Mouse (Mus musculus) midbrain, embryonic 14.5 days (tissue): ENCODE results near the gene Hint2. TPM values are rescaled to one million over a fixed set of nuclear protein-coding genes. Genes with fewer than 3 reads are reported as not detected.
A peak's percentile ranks its signal among the peaks of the same experiment; 100 is the strongest.

Experiments
- ATAC-seq: fragments of 200-750 bp; cut with Nextera tagmentation; 2 replicates; pipeline ENCODE4 v1.8.0; 2017; ENCODE audit warnings: moderate number of reproducible peaks, moderate library complexity; ENCODE audit not compliant: low FRiP score, low TSS enrichment
- DNase-seq: peaks from one replicate; pipeline ENCODE4 v3.0.0-alpha.2; 2015
- H3K27ac ChIP-seq: fragments of 300-500 bp; sonication (generic); replicated peaks from 2 replicates; pipeline ENCODE4 v1.5.1; 2014; ENCODE audit warnings: mild to moderate bottlenecking, low read depth, low read length, moderate library complexity
- H3K27me3 ChIP-seq: fragments of 300-500 bp; sonication (generic); 2 replicates; pipeline ENCODE4 v1.6.1; 2014; ENCODE audit warnings: low read length, control low read depth, mixed read lengths; ENCODE audit not compliant: control insufficient read depth, insufficient read depth
- H3K36me3 ChIP-seq: fragments of 300-500 bp; sonication (generic); 2 replicates; pipeline ENCODE4 v1.6.1; 2014; ENCODE audit warnings: low read length, control low read depth; ENCODE audit not compliant: control insufficient read depth, insufficient read depth
- H3K4me1 ChIP-seq: fragments of 300-500 bp; sonication (generic); 2 replicates; pipeline ENCODE4 v1.6.1; 2014; ENCODE audit warnings: mild to moderate bottlenecking, antibody characterized with exemption, low read length, control low read depth; ENCODE audit not compliant: control insufficient read depth, insufficient read depth
- H3K4me2 ChIP-seq: fragments of 300-500 bp; sonication (generic); 2 replicates; pipeline ENCODE4 v1.6.1; 2014; ENCODE audit warnings: mild to moderate bottlenecking, low read length, moderate library complexity
- H3K4me3 ChIP-seq: fragments of 300-500 bp; sonication (generic); replicated peaks from 2 replicates; pipeline ENCODE4 v1.5.1; 2014; ENCODE audit warnings: low read depth, low read length
- H3K9ac ChIP-seq: fragments of 300-500 bp; sonication (generic); replicated peaks from 2 replicates; pipeline ENCODE4 v1.6.1; 2014; ENCODE audit warnings: mild to moderate bottlenecking, low read length, moderate library complexity
- H3K9me3 ChIP-seq: fragments of 300-500 bp; sonication (generic); 2 replicates; pipeline ENCODE4 v1.6.1; 2016; ENCODE audit warnings: low read length, control low read depth, mixed read lengths; ENCODE audit not compliant: control insufficient read depth
- WGBS: fragments of 180-500 bp; shearing (Covaris S2); extraction: QIAGEN DNeasy Blood & Tissue Kit; methylation state at CpG from one replicate; pipeline ENCODE4 v1.1.7; 2014; 5-methylcytosine and 5-hydroxymethylcytosine counted together
- polyA plus RNA-seq: library from polyadenylated mRNA; unstranded; fragments of >200 nt; fragmentation: Nextera tagmentation; extraction: Ambion mirVana; gene quantifications from 2 replicates; pipeline ENCODE4 v1.2.1, GENCODE M21; 2014

Hint2 gene
- 68.8 and 81.3 TPM in 2 replicates for polyA plus RNA-seq

DNA sequence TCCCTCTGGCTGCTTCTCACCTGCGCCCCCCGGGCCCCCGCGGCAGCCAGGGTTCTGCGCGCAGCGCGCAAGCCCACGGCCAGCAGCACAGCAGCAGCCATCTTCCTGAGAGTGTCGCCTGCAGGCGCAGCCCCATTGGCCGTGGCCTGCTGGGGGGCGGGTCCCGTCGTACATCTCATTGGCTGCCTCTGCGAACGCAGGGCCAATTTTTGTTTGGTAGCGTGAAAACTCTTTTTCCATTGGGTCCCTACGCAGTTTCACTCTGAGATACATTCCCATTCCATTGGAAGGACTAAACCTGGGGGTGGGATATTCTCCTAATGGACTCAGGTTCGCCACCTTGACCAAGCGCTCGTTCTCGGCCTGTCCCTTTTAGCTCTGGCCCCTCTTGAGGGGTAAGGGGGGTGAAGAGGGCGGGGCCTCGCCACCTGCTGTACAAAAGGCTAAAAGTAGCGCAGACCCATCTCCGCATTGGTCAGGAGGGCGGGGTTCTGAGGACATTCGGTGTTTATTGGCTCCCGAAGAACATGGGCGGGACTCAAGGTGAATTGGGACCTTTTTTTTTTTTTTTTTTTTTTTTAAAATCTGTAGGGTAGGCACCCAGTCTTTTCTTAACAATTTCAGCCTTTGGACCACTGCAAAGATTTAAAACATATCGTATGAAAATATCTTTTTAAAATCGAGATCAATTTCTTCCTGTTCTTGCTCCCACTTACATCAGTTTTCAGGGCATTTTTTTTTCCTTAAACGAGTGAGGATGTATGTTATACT is at the start of gene Hint2:
TSS of gene Hint2 (minus strand) at position 128 of the 771 bp plus-strand sequence.
- Histone ChIP-seq H3K4me1 (peaks cover 4% of the 10 kb centered on the region; the same call in 1 of the 2 replicates), H3K9ac (peak within 1 kb of the TSS; percentile 84), H3K4me2 (peak within 1 kb of the TSS; percentile 88), H3K9me3 (no peaks in the 10 kb centered on the region), H3K36me3 (no peaks in the 10 kb centered on the region), H3K4me3 (peak within 1 kb of the TSS; percentile 78), H3K27me3 (no peaks in the 10 kb centered on the region), H3K27ac (peak within 1 kb of the TSS; percentile 92)
- DNase-seq (peak; percentile 98), ATAC-seq (peak; percentile 96)
- under 1% methylated on average over 34 of the region's 34 CpGs for WGBS

GRCm38 (mm10) chr4:43705991-43706390 is 49.7 kb upstream of the Hint2 start:
- Histone ChIP-seq H3K4me3 (no peak overlapping the region), H3K27me3 (no peaks in the 10 kb centered on the region), H3K9ac (no peak overlapping the region), H3K4me1 (no peaks in the 10 kb centered on the region), H3K27ac (no peak overlapping the region), H3K4me2 (no peak overlapping the region), H3K36me3 (no peaks in the 10 kb centered on the region), H3K9me3 (no peaks in the 10 kb centered on the region)
- no peak for DNase-seq
- ATAC-seq = no peak
- 90% methylated on average over 13 of the region's 13 CpGs for WGBS

- ATAC-seq = no peak
- no peak overlapping the region for H3K4me2 ChIP-seq
- H3K9me3 ChIP-seq = no peaks in the 10 kb centered on the region
- 63% methylated on average over 8 of the region's 8 CpGs for WGBS
- H3K4me3 ChIP-seq = no peak overlapping the region
- H3K4me1 ChIP-seq = no peaks in the 10 kb centered on the region
- no peaks in the 10 kb centered on the region for H3K36me3 ChIP-seq
- H3K27ac ChIP-seq = no peak overlapping the region
- no peak overlapping the region for H3K9ac ChIP-seq
- no peaks in the 10 kb centered on the region for H3K27me3 ChIP-seq
- no peak for DNase-seq
These were observed 47.6 kb upstream of the Hint2 start for GRCm38 (mm10) chr4:43703851-43704250.

DNA sequence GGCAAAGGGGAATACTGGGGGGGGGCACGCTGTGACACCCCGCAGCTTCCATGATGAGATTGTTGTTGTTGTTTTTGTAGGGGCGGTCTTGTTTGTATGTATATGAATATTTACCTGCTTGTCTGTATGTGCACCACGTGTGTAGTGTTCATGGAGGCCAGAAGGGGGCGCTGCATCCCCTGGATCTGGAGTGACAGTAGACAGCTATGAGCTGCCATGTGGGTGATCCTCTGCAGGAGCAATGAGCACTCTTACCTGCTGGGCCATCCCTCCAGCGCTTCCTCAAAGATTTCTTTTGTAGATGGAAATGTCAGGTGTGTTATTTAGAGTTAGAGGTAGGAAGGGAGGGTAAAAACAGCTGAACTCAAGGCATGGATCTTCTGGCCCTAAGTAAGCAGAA is 47.2 kb upstream of the Hint2 start:
- no peaks in the 10 kb centered on the region for H3K9me3 ChIP-seq
- no peak overlapping the region for H3K4me2 ChIP-seq
- ATAC-seq = no peak
- no peaks in the 10 kb centered on the region for H3K36me3 ChIP-seq
- H3K27me3 ChIP-seq = no peaks in the 10 kb centered on the region
- WGBS = 80% methylated on average over 6 of the region's 6 CpGs
- DNase-seq = no peak
- H3K4me3 ChIP-seq = no peak overlapping the region
- no peak overlapping the region for H3K9ac ChIP-seq
- no peaks in the 10 kb centered on the region for H3K4me1 ChIP-seq
- no peak overlapping the region for H3K27ac ChIP-seq

DNA sequence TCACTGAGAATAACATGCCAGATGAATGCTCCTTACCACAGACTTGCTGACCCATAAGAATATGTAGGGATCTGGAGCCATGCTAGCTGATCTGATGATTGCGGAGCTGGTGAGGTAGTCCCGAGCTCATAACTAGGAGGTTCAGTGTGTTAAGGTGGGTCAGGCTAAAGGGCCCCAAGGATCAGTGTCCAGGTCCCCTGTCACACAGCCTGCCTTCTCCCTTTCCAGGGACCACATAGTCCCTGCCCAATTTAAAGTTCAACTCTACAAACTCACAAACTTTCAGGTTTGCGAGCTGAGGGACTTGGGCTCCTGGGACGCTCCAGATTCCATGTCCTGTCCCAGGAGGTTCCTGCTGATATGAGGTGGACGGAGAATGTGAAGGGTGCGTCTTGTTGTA is 44.4 kb upstream of the Hint2 start, which contains the start of gene Olfr70:
TSS of gene Olfr70 (minus strand) at position 101 of the 400 bp plus-strand sequence.
- DNase-seq (no peak), ATAC-seq (no peak)
- no peaks in the 10 kb centered on the region for H3K9me3 ChIP-seq
- H3K4me1 ChIP-seq = no peaks in the 10 kb centered on the region
- H3K4me2 ChIP-seq = no peak within 1 kb of the TSS
- no peaks in the 10 kb centered on the region for H3K36me3 ChIP-seq
- WGBS = 90% methylated on average over 6 of the region's 6 CpGs
- H3K27ac ChIP-seq = no peak within 1 kb of the TSS
- no peak within 1 kb of the TSS for H3K9ac ChIP-seq
- H3K4me3 ChIP-seq = no peak within 1 kb of the TSS
- no peaks in the 10 kb centered on the region for H3K27me3 ChIP-seq

GRCm38 (mm10) chr4:43696561-43696960 is 40.3 kb upstream of the Hint2 start:
- H3K27me3 ChIP-seq = no peaks in the 10 kb centered on the region
- no peak overlapping the region for H3K27ac ChIP-seq
- no peak for DNase-seq
- no peaks in the 10 kb centered on the region for H3K9me3 ChIP-seq
- ATAC-seq = no peak
- H3K36me3 ChIP-seq = peaks cover 2% of the 10 kb centered on the region; the same call in 1 of the 2 replicates
- no peaks in the 10 kb centered on the region for H3K4me1 ChIP-seq
- no peak overlapping the region for H3K9ac ChIP-seq
- 89% methylated on average over 13 of the region's 13 CpGs for WGBS
- no peak overlapping the region for H3K4me2 ChIP-seq
- no peak overlapping the region for H3K4me3 ChIP-seq

GRCm38 (mm10) chr4:43695249-43695671 is 39.0 kb upstream of the Hint2 start:
- Histone ChIP-seq H3K4me3 (no peak overlapping the region), H3K36me3 (peaks cover 12% of the 10 kb centered on the region), H3K27me3 (no peaks in the 10 kb centered on the region), H3K9me3 (no peaks in the 10 kb centered on the region), H3K9ac (no peak overlapping the region), H3K27ac (no peak overlapping the region), H3K4me1 (no peaks in the 10 kb centered on the region), H3K4me2 (no peak overlapping the region)
- 28% methylated on average over 9 of the region's 9 CpGs for WGBS
- no peak for ATAC-seq
- no peak for DNase-seq

DNA sequence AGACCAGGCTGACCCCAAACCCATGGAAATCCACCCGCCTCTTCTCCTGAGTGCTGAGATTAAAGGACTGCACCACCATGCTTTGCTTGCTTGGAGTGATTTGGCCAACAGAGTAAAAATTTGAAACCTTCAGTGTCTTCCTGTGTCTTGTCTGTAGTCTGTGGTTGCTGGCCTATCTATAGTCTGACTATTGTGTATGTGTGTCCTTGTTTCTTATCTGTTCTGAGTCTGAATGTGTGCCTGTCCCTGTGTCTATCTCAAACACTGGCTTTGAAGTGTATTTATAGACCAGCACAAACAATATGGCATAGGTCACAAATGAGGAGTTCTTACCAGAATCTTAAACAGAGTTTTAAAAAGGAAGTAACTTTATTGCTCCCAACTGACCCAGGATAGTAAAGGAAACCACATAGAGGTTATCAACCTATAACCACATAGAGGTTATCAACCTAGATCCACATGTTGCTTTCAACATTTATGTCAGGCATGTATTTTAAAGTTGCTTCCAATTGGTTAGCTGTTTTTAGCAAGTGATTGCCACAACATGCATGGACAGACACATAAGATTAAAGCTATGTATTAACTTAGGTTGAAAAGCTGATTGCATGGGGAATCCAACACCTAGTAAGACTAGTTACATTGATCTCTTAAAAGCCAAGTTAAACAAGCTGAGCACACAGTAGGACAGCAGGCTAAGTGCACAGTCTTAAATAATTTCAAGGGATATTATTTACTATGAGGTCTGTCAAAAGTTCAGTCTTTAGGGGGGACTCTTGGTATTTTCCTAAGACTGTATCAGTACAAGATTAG is 38.4 kb upstream of the Hint2 start:
- Histone ChIP-seq H3K27me3 (no peaks in the 10 kb centered on the region), H3K4me3 (no peak overlapping the region), H3K27ac (no peak overlapping the region), H3K9ac (no peak overlapping the region), H3K36me3 (peaks cover 18% of the 10 kb centered on the region), H3K4me1 (no peaks in the 10 kb centered on the region), H3K9me3 (no peaks in the 10 kb centered on the region), H3K4me2 (no peak overlapping the region)
- DNase-seq (no peak), ATAC-seq (no peak)
- 85% methylated on average over 1 of the region's 1 CpGs for WGBS
